Mouse (Mus musculus) left cerebral cortex, postnatal 10 days (tissue): Measurements from ENCODE around the gene Tbx19. TPM values are rescaled to one million over a fixed set of nuclear protein-coding genes. Genes with fewer than 3 reads are reported as not detected.

ENCODE experiments used
- DNase-seq, 2 experiments: peaks; one replicate each; pipeline ENCODE4 v3.0.0; 2021 to 2022; ENCODE audit warnings: low spot score in 2 of 2, mixed read lengths in 1 of 2; ENCODE audit errors: extremely low spot score in 1 of 2
- intact Hi-C: fragments of 180-260 bp; cut with DNase I; formaldehyde crosslinking; loops from one replicate; pipeline ENCODE4 v1.15.1; 2025
- total RNA-seq, 2 experiments: library from RNA; stranded (reverse); gene quantifications; 2 replicates each; pipeline ENCODE4 v1.2.3; 2021

The Tbx19 gene
- total RNA-seq, 2 experiments from 2014 or later: not detected

DNA sequence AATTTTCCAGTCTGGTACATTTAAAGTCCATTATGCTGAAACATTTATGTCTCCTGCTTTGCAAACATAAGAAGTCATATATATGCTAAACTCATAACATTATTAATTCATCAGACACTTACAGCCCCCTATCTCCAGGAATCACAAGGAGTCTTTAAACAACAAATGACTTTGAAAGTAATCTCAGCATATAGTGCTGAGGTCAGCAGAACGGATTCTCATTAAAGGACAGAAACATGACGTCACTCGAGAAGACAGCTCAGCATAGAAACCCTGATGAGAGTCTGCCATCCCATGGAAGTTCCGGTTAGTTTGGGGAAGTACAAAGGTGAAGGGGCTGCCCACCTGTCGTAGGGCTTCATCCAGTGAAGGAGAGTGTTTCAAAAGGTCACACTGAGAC, 31.0 kb downstream of the Tbx19 start:
- intact Hi-C loops: no loop called here
- DNase-seq: no peak

GRCm38 (mm10) chr1:165121096-165121495, 39.5 kb downstream of the Tbx19 start:
- no peak for DNase-seq
- intact Hi-C loops: loop anchor here (5.0 kb wide), 4 partner anchors 84 to 804 kb away; partner anchors contain the start of gene Atp1b1

DNA sequence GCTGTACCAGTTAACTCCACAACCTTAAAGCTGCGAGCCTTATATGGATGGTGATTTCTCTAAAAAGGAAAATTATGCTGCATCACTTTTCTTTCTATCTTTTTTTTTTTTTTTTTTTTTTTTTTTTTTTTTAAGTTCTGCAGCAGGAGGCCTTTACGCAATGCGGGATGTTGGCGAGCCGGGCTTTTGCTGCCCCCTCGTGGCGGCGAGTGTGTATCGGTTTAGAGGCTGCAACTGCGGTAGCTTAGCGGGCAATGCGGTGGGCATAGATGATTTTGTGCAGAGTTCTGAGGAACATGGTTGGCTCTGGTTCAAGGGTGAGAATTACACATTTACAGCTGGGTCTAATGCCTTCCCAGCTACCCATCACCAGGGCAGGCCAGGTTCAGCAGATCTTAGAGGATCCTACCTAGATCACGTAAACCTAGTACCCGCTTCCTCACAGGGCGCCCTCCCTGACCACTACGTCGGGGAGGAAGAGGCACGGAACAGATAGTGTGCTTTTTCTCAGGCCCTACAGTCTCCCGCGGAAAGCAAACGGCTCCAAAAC, 40.1 kb downstream of the Tbx19 start:
- intact Hi-C loops: loop anchor here (5.0 kb wide), 4 partner anchors 83 to 803 kb away; partner anchors contain the start of gene Atp1b1
- peak; percentile 88 to 90 for DNase-seq

DNA sequence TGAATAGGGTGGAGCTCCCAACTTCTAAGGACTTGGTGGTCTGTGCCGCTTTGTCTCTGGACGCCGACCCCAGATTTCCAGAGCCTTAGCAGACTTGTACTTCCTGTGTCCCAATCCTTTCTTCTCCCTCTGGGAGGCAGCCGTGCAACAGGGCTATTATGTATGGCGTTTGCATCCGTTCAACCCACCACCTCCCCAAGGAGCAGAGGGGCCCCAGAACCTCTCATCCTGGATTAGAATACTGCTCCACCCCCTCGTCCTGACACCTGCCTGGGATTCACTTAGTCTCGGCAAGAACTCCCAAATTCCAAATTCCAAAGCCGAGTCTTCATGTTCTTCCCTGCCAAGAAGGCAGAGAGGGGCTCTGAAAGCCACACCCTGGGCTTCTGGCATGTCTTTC, 40.8 kb downstream of the Tbx19 start:
- intact Hi-C loops: loop anchor here (5.0 kb wide), 4 partner anchors 82 to 802 kb away; partner anchors contain the start of gene Atp1b1
- DNase-seq: no peak

GRCm38 (mm10) chr1:165119011-165119726, 41.4 kb downstream of the Tbx19 start:
- DNase-seq: no peak
- intact Hi-C loops: no loop called here

DNA sequence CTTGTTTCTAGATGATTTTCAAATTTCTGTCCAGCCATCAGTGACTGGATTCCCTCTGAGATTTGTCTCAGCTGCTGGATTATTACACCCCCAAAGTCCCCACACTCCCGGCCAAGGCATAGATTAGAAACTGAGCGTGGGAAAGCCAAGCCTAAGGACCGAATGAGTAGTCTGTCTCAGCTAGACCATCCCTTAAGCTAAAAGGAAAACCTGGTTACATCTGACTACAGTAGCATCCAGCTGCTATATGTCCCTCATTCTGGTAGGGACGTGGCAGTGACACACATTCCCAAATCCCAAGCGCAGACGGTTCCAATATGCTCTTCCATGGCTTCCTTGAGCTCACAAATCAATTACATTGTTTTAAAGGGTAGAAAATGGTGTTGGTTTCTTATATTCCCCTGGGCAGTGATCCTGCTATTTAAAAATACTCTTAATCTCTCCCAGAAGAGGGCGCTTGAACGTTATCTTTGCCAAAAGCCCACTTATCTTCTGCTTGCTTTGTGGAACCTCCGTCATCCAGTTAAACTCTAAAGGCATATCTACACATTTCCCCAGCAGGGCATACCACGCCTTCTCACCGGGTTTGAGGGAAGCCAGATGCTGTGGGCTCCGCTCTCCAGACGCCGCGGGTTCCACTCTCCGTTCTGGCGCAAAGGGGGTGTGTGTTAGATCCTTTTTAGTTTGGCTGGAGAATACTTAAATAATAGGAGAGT, 46.0 kb downstream of the Tbx19 start:
- no peak for DNase-seq
- intact Hi-C loops: no loop called here

GRCm38 (mm10) chr1:165113700-165114099, 46.9 kb downstream of the Tbx19 start:
- intact Hi-C loops: no loop called here
- DNase-seq: no peak

DNA sequence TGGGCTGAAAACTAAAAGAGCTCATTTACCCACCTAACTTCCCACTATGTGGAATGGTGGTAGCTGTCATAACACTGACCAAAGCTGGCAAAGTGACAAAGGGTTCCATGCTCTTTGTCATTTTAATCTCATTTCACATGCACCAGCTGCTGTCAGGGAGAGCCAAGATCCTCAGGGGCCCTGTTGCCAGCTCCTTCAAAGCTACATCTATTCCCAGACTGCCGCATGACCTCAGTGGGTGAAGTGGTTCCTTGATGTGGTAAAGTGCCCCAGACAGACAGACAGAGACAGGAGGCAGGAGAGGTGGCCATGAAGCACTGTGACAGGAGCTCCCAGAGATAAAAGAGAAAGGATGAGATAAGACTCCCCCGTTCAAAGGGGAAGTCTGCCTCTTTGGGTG, 49.9 kb downstream of the Tbx19 start:
- intact Hi-C loops: no loop called here
- DNase-seq: no peak

DNA sequence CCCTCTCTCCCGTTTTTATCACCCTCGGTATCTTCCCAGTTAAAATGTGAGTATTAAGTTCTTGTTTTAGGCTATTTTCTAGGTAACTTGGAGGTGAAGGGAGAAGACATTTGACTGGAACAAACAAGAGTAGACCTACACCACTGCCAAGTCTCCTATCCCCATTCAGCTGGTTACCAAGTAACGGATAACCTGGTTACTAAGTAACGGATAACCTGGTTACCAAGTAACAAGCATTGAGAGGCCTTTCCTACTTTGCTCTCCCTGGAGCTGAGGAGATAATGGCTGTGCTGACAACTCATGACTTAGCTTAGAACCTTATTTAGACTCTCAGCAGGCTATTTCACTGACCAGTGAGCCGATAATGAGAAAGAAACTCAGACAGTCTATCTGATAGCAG, 51.4 kb downstream of the Tbx19 start:
- intact Hi-C loops: no loop called here
- DNase-seq: no peak

DNA sequence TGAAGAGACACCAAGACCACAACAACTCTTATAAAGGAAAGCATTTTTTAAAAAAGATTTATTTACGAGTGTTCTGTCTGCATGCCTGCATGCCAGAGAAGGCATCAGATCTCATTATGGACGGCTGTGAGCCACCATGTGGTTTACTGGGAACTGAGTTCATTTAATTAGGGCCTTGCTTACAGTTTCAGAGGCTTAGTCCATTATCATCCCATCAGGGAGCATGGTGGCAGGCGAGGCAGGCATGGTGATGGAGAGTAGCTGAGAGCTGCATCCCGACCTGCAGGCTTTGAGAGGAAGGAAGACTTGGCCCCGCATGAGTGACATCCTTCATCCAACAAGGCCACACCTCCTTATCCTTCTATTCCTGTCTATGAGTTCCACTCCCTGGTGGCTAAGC, 52.1 kb downstream of the Tbx19 start:
- DNase-seq: no peak
- intact Hi-C loops: no loop called here

- no peak for DNase-seq
- intact Hi-C loops: no loop called here
Measured at GRCm38 (mm10) chr1:165106011-165106385, 54.6 kb downstream of the Tbx19 start.

- intact Hi-C loops: no loop called here
- no peak for DNase-seq
Measured at GRCm38 (mm10) chr1:165105270-165106010, 55.1 kb downstream of the Tbx19 start.

DNA sequence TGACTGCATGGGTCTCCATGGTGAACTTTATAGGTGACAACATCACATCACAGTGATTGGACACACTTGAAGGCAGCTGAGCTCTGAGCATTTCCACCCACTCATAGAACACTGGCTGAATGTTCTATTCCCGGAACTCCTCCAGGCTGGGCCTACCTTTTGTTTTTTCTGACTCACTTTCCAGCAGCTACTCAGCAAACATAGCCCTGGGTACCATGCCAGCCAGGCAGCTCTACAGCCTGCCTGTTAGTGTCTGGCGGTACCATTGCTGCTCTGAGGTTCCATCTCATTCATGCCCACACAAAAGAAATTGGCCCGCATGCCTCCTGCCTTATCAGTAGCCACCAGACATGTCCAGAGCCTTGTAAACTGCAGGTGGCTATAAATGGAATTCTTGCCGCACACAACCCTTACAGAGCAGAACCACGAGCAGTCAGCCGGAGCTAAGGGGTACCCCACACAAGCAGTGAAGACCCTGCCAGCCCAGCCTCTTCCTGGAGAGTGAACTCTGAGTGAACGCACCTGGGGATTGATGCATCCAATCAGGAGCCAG, 55.8 kb downstream of the Tbx19 start:
- intact Hi-C loops: no loop called here
- peak in 1 of 2 experiments; percentile 39 for DNase-seq

- intact Hi-C loops: no loop called here
- no peak for DNase-seq
Measured at GRCm38 (mm10) chr1:165099569-165099968, 61.0 kb downstream of the Tbx19 start.

- intact Hi-C loops: no loop called here
- DNase-seq: no peak
Measured at GRCm38 (mm10) chr1:165094871-165095270, 65.7 kb downstream of the Tbx19 start.

DNA sequence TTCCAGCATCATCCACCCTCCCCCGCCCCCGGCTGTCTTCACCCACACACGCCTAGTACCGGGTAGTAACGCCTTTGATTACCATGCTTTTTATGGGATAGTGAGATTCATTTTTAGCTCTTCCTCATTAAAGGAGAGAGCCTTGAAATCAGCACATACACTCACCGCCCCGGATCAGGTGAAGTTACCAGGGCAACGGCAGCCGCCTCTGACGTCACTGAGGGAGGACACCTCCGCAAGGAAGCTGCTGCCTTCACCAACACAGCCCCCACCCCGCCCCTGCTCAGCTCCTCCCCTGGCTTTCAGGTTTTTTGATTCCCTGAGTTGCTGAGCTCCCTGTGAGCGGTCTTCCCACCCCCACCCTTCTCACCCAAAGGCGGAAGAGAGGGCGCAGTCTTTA, 68.9 kb downstream of the Tbx19 start:
- peak; percentile 83 to 86 for DNase-seq
- intact Hi-C loops: no loop called here

DNA sequence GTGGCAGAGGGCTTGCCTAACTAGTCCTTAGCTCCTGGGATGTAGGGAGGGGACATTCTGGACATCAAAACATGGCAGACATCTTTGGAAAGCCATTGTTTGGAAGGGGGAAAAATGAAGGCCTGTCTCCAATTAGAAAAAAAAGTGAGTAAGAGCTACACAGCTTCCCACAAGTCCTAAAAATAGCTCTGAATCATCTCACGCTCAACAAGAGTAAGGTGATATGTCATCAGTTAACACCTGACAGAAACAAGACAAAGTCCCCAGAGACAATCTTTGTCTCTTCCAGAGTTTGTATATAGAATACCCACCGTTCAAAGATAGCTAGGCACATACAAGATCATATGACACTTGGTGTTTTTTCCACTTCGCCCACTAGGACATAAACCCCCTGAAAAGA, 71.0 kb downstream of the Tbx19 start:
- no peak for DNase-seq
- intact Hi-C loops: no loop called here
